Mouse (Mus musculus) brain, embryonic 14.5 days (tissue): ENCODE data around the gene H2afx. TPM values are rescaled to one million over a fixed set of nuclear protein-coding genes. Genes with fewer than 3 reads are reported as not detected.
"Not testable (repeated sequence)": the region's sequence is repeated elsewhere in the genome, so short reads cannot be mapped to it uniquely, and the experiment has no call there.

ENCODE experiments used
- DNase-seq: peaks from one replicate; pipeline ENCODE4 v3.0.0-alpha.2; 2011; ENCODE audit warnings: low read depth
- CTCF ChIP-seq: fragments of 200-500 bp; IDR thresholded peaks from 2 replicates; pipeline ENCODE4 v1.5.1; 2012; ENCODE audit warnings: inconsistent platforms, mild to moderate bottlenecking, moderate library complexity, borderline replicate concordance; ENCODE audit not compliant: insufficient read depth, insufficient read length; ENCODE audit errors: extremely low read depth
- POLR2A ChIP-seq: fragments of 200-500 bp; IDR thresholded peaks from 2 replicates; pipeline ENCODE4 v1.6.1; 2012; ENCODE audit warnings: mild to moderate bottlenecking, inconsistent platforms, borderline replicate concordance; ENCODE audit not compliant: poor library complexity, insufficient read depth, insufficient read length, severe bottlenecking; ENCODE audit errors: extremely low read depth
- polyA plus RNA-seq: library from polyadenylated mRNA; depleted of rRNA; stranded (reverse); fragments of >200 nt; gene quantifications from 2 replicates; pipeline ENCODE4 v1.2.3, GENCODE M21; 2012

Gene H2afx
- polyA plus RNA-seq, 1 experiment: 223 TPM

DNA sequence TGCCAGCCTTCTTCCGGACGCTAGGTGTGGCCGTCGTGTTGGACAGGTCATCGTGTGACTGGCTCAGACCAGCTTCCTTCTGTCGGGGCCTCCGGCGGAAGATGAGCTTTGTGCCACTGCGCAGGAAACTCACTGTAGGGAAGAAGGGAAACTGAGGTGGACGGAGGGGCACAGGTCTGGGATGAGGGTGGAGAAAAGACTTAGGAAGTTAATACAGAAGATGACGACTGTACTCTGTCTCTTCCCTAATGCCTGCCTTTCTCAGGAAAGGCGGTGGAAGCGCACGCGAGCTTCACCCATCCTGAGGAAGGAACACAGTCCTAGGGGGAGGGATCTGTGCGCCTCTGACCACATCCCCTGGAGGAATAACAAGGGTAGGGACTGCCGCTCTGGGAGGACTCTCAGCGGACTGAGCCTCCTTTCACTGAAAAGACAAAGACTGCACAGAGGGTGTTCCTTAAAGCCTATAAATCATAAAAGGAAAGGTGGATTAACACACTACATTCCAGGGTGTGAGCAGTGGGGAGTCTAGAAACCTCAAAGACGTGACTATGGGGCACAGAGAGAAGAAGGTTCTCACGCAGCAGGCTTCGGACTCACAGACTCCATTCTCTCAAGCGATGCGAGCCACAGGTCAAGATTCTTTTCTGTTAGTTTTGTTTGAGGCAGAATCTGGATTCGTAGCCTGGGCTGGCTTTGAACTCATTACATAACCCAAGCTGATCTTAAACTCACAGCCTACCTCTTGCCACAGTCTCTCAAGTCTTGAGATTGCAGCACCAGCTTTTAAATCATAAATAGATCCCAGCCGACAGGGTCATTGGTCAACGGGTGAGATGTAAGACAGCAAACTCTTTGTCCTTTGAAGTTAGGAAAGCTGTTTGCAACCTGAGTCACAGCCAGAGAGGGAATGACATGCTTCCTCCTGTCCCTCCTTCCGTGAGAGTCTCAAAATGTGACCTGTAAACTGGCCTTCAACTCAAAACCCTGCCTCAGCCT, 23.1 kb upstream of the H2afx start:
- peak; percentile 32 for DNase-seq

DNA sequence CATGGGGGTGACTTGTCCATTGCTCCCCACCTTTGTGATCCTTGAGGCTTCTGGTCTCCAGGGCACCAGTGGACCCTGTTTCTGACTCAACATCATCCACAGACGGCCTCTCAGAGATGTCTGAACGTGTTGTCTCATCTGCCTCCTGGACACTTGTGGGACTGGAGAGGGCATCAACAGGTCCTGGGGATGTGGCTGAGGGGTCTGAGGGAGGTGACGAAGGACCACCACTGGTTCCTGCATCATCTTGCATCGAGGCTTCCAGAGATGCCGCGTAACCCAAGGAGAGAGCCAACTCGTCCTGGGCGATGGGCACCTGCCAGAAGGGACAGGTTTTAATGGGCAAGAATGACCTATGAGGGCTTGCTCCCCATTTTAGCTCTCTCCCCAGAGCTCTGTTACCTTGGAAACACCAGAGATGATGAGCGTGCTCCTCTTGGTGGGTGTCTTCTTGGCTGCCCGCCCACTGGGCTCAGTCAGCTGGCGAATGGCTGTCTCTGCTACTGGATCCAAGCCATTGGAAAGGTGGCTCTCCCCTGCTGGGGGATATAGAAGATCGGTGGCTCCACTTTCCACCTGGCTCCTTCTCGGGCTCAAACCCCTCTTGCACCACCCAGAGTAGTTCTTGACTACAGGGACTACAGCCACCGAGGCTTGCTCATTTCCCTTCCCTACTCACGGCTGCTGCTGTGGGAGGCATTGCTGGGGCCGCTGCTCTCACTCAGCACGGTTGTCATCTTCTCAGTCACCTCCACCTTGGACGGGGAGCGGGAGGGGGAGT, 20.8 kb upstream of the H2afx start:
- DNase-seq: peak; percentile 54
- TF ChIP-seq POLR2A (no peak), CTCF (no peak)

More for the DNA sequence above, 23.1 kb upstream of the H2afx start:
- TF ChIP-seq CTCF (no peak), POLR2A (no peak)

DNA sequence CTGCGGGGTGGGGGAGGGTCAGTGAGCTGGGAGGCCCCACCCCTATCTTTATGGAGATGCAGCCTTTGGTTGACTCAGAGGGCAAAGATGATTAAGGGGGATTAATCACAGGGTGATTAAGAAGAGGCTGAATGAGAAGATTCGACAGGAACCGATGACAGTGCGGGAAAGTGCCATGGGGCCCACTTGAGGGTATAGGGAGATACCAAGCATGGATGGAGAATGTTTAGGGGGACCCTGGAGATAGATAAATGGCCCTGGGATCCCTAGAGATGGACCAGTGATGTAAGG, 20.3 kb upstream of the H2afx start:
- TF ChIP-seq POLR2A: no peak
- TF ChIP-seq CTCF: no peak
- no peak for DNase-seq

DNA sequence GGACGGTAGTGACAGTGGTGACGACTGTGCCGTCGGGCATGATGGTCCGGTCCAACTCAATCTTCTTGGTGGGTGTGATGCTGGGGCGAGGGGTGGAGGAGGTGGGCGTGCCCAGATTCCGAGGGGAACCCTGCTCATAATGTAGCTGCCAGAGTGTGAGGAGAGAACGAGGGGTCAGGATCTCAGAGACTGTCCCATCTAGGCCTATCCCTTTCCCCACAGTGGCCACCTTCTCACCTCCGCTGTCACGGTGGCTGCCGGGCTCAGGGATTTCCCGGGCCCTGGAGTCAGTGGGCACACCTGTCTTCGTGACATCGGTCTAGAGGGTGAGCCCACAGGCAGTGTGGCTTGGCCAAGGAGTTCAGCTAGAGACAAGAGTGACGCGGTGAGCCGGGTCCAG, 19.6 kb upstream of the H2afx start:
- TF ChIP-seq CTCF (no peak), POLR2A (no peak)
- DNase-seq: no peak

DNA sequence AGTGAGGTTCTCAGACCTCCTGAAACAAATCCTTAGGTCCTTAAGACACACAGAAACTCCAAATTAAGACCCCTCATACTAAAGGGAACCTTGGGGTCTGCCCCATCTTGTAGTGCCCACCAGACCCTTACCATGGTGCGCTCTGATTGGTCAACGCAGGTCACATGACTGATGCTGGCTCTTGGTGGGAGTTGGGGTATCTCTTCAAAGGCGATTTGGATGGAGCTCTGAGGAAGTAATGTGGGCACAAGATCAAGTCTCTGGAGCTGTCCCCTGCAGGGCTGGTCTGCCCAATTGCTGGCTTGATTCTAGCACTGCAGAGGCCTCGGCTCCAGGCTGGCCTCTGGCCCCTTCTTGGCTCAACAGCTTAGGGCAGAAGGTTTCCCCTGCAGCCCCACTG, 17.0 kb upstream of the H2afx start:
- no peak for DNase-seq
- TF ChIP-seq CTCF (no peak), POLR2A (no peak)

DNA sequence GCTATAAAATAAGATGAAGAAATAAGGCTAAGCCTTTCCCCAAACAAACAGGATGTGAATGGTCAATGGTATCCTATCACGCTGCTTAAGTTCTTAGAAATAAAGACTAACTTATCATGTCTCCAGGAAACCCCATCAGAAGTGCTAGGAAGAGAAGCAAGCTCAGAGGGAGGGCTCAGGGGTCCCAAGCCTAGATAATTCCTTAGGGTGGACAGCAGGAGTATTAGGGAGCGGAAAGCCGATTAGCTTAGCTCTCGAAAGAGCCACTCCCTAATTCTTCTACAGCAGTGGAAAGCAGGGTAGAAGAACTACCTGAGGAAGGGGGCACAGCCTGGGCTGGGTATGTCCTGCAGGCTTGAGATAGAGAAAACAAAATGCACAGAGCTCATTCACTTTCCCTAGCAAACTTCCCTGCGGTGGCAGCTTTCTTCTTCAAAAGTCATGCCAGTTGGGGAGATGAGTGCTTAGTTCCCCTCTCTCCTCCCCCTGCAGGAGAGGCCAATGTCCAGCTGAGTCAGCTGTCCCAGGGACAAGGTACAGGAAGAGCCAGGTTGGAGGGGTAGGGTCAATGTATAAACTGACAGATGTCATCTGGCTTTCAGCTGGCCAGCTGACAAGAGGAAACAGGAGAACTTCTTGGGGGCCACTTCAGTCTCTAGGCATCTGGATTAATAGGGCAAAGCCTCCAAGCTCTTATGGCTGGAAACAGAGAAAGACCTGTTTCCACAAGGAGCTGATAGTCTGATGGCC, 16.2 kb upstream of the H2afx start:
- TF ChIP-seq CTCF (no peak), POLR2A (no peak)
- no peak for DNase-seq

DNA sequence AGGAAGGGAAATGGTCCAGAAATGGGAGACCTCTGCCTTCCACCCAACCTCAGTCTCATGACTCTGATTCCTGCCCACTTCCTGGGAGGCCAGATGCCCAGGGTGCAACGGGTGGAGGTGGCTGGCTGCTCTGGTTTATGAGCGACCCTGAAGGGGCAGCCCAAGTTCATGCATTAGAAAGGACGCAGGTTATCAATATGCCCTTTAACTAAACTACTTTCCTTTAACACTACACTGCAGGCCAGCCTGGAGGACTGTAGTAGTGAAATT, 15.7 kb upstream of the H2afx start:
- TF ChIP-seq CTCF (no peak), POLR2A (no peak)
- no peak for DNase-seq

DNA sequence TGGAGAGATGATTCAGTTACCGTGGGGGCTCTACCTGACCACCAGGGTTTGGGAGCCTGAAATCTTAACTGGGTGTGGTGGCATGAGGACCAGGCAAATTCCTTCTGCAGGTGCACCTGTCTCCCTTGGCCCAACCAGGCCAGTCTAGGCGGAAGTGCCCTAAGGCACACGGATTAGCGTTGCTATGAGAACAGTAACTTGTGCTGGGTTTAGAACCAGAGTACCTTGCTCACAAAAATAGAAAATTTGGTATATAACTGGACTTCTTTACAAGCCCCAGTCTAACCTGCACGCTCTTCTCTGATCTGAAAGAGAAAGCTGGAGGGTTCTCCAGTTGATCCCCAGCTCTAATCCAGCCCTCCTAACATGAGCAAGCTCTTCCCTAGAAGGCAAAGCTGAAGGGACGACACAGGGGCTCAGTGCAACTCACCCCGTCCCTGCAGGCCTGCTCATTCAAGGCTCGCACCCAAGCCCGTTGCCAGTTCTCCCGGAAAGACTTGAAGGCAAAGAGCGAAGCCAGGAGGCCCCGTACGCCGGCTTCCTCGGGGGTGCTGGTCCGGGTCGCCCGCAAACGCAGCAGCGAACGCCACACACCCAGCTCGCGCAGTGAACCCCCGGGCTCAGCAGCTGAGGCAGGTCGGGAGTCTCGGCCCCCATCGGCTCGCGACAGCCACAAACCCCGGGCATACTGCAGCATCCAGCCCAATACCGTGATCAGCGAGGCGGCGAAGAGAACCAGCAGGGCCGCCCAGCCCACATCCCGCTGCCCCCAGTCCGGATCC, 15.2 kb upstream of the H2afx start:
- no peak for TF ChIP-seq CTCF
- TF ChIP-seq POLR2A: no peak
- peak; percentile 27 for DNase-seq

DNA sequence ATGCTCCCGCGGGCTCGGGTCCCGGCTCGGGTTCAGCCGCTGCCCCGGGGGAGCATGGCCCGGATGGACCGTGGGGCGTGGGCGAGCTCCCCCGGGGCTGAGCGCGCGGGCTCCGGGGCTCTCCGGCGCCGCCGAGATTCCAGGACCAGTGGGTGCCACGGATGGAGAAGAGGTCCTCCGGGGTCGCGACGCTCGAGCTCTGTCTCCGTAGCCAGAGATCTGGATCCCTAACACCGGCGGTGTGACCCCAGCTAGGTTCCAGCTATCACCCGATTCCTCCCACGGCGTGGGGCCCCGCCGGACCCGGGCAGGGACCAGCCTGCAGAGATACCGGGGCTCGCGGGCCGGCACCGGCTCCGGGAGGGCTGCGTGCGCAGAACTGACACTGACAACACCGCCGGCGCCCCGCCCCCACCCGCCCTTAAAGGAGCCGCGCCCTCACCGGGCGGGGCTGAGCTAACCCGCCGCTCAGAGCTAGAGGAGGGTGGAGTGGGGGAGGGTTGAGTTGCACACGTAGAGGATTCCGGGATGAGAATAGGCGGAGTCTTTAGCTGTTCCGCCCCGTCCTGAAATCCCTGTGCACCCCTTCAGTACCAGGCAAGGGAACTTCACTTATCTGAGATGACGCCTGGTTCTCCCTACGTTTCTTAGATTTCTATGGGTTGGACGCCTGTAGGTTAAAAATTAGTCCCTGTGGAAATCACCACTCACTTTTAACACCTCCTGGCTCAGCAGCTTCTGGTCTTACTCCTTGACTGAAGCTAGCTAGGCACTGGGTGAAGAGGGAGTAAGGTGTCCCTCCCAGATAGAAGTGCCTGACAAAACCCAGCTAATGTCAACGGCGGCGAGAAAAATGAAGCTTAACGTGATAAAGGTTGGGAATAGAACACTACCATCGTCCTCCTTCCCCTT, 14.4 kb upstream of the H2afx start, which contains the start of gene C2cd2l:
Gene C2cd2l, minus strand, starts transcription at position 399 of the 912 bp plus-strand sequence.
- DNase-seq: peak; percentile 99
- peak; percentile 70; the same call in 1 of the 2 replicates for TF ChIP-seq POLR2A
- no peak for TF ChIP-seq CTCF

DNA sequence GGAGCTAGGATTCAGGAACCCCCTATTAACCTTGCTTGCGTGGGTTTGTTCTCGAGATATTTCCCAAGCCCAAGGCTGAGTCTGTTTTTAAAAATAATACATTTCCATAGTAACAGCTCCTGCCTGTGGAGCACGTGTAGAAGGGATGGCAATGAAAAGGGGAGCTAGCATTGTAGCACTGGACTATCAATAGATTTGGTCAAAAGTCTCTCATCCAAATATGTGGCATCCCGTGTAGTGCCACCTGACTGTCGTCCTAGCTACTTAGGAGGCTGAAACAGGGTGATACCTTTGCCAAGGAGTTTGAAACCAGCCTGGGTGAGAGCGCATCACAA, 13.7 kb upstream of the H2afx start:
- TF ChIP-seq CTCF: no peak
- no peak for TF ChIP-seq POLR2A
- no peak for DNase-seq

DNA sequence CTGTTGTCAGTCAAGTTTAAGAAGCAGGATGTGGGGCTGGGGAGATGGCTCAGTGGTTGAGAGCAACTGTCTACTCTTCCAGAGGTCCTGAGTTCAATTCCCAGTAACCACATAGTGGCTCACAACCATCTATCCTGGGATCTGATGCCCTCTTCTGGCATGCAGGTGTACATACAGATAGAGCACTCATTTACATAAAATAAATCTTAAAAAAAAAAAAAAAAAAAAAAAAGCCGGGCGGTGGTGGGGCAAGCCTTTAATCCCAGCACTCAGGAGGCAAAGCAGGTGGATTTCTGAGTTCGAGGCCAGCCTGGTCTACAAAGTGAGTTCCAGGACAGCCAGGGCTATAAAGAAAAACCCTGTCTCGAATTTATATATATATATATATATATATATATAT, 10.8 kb upstream of the H2afx start:
- not testable (repeated sequence) for DNase-seq
